Mouse (Mus musculus): ENCODE measurements around the gene Rgr.
"Not testable (repeated sequence)": the region's sequence is repeated elsewhere in the genome, so short reads cannot be mapped to it uniquely, and the experiment has no call there.

The Rgr gene

GRCm38 (mm10) chr14:37015894-37016293, 32.9 kb downstream of the Rgr start:
- Histone ChIP-seq H3K36me3 (ENCODE audit: insufficient read depth, low read length) (no peaks in the 10 kb centered on the region), H3K4me1 (replicated peaks; ENCODE audit: low read depth, low read length) (no peaks in the 10 kb centered on the region), H3K4me3 (replicated peaks; ENCODE audit: low read length) (no peak overlapping the region), H3K27me3 (ENCODE audit: insufficient read depth, low read length) (no peaks in the 10 kb centered on the region), H3K9me3 (ENCODE audit: low read length) (no peaks in the 10 kb centered on the region)
- no peak for TF ChIP-seq NANOG (IDR thresholded peaks at IDR 0.05; ENCODE audit: borderline replicate concordance, low read length)

- no peak overlapping the region for H3K4me3 ChIP-seq (replicated peaks; ENCODE audit: low read length)
- H3K36me3 ChIP-seq (ENCODE audit: insufficient read depth, low read length): no peaks in the 10 kb centered on the region
- no peaks in the 10 kb centered on the region for H3K27me3 ChIP-seq (ENCODE audit: insufficient read depth, low read length)
- no peaks in the 10 kb centered on the region for H3K9me3 ChIP-seq (ENCODE audit: low read length)
- no peaks in the 10 kb centered on the region for H3K4me1 ChIP-seq (replicated peaks; ENCODE audit: low read depth, low read length)
- TF ChIP-seq NANOG (IDR thresholded peaks at IDR 0.05; ENCODE audit: borderline replicate concordance, low read length): no peak
- no peak for TF ChIP-seq CTCF (conservative IDR thresholded peaks at IDR 0.05; ENCODE audit: low read length)
Observed at GRCm38 (mm10) chr14:37013644-37014043, 35.1 kb downstream of the Rgr start.

DNA sequence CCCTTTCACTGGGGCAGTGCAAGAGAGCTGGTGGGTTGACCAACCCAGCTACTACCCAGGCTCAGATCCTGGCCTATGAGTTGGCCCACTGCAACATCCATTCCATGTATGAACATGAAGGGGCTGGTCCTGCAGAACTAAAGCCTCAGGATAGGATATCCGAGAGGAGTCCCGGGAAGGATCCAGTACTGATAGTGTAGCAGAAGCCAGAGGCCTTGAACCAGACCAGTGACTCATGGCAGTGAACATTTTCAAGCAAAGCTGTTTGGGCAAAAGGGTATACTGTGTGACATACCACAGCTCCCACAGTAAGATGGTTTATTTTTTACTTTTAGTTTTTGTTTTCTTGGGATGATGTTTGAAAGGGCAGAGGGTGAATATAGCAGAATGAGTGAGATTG, 39.1 kb downstream of the Rgr start:
- no peak overlapping the region for H3K4me3 ChIP-seq (replicated peaks; ENCODE audit: low read length)
- no peaks in the 10 kb centered on the region for H3K4me1 ChIP-seq (replicated peaks; ENCODE audit: low read depth, low read length)
- no peaks in the 10 kb centered on the region for H3K27me3 ChIP-seq (ENCODE audit: insufficient read depth, low read length)
- H3K9me3 ChIP-seq (ENCODE audit: low read length): no peaks in the 10 kb centered on the region
- TF ChIP-seq POU5F1 (IDR thresholded peaks at IDR 0.05; ENCODE audit: borderline replicate concordance, low read length) (no peak), NANOG (IDR thresholded peaks at IDR 0.05; ENCODE audit: borderline replicate concordance, low read length) (no peak), CTCF (conservative IDR thresholded peaks at IDR 0.05; ENCODE audit: low read length) (no peak)
- H3K36me3 ChIP-seq (ENCODE audit: insufficient read depth, low read length): no peaks in the 10 kb centered on the region

DNA sequence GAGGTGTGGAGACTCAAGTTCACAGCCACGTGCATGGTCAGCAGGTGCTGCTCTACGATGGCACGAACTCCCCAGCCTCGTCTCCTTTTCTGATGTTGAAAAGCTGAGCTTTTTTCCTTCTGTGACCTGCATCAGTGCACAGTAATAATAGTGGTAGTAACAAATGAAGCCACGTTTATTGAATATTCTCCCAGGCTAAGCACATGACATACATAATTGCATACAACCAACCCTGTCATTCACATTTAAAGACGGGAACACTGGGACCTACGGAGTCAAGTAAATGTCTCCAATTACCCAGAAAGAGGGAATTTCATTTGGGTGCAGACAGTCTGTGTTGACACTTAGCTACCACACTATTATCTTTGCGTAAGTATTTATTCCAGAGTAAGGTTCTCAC, 42.3 kb downstream of the Rgr start:
- Histone ChIP-seq H3K4me3 (replicated peaks; ENCODE audit: low read length) (no peak overlapping the region), H3K4me1 (replicated peaks; ENCODE audit: low read depth, low read length) (no peaks in the 10 kb centered on the region), H3K27me3 (ENCODE audit: insufficient read depth, low read length) (no peaks in the 10 kb centered on the region), H3K9me3 (ENCODE audit: low read length) (no peaks in the 10 kb centered on the region), H3K36me3 (ENCODE audit: insufficient read depth, low read length) (no peaks in the 10 kb centered on the region)
- TF ChIP-seq CTCF (conservative IDR thresholded peaks at IDR 0.05; ENCODE audit: low read length): no peak

- Histone ChIP-seq H3K27me3 (ENCODE audit: insufficient read depth, low read length) (no peaks in the 10 kb centered on the region), H3K4me1 (replicated peaks; ENCODE audit: low read depth, low read length) (no peaks in the 10 kb centered on the region), H3K4me3 (replicated peaks; ENCODE audit: low read length) (no peak overlapping the region), H3K9me3 (ENCODE audit: low read length) (no peaks in the 10 kb centered on the region), H3K36me3 (ENCODE audit: insufficient read depth, low read length) (no peaks in the 10 kb centered on the region)
- TF ChIP-seq NANOG (IDR thresholded peaks at IDR 0.05; ENCODE audit: borderline replicate concordance, low read length): no peak
- no peak for TF ChIP-seq POU5F1 (IDR thresholded peaks at IDR 0.05; ENCODE audit: borderline replicate concordance, low read length)
- TF ChIP-seq CTCF (conservative IDR thresholded peaks at IDR 0.05; ENCODE audit: low read length): no peak
Observed at GRCm38 (mm10) chr14:37005865-37006264, 42.9 kb downstream of the Rgr start.

DNA sequence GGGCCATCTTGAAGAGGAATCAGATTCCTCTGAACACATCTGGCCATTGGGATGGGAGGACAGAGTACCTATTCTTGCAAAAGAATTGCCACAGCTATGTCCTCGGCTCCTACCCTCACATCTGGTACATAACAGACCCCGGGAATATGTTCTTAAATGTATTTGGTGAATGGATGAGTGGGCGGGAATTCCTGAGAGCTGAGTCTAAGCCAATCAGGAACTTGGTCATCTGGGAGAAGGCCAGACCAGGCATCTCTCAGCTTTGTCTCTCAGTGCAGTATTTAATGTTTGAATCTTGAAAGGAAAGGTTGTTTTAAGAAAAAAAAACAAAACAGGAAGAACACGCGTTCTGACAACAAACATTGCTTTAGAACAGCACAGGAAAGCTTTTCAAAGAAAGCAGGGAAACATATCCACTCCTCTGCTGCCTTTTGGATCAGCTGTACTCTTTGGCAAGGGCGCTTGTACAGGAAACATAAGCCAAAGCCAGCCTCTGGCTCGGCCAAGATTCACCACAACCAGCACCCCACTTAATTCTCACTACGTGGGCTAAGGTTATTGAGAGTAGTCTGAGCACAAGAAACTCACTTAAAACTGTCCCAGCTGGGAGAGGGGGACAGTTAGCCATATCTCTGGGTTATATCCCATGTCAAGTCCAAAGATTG, 45.2 kb downstream of the Rgr start:
- no peaks in the 10 kb centered on the region for H3K9me3 ChIP-seq (ENCODE audit: low read length)
- no peaks in the 10 kb centered on the region for H3K4me1 ChIP-seq (replicated peaks; ENCODE audit: low read depth, low read length)
- H3K27me3 ChIP-seq (ENCODE audit: insufficient read depth, low read length): no peaks in the 10 kb centered on the region
- H3K4me3 ChIP-seq (replicated peaks; ENCODE audit: low read length): no peak overlapping the region
- no peaks in the 10 kb centered on the region for H3K36me3 ChIP-seq (ENCODE audit: insufficient read depth, low read length)
- TF ChIP-seq CTCF (conservative IDR thresholded peaks at IDR 0.05; ENCODE audit: low read length) (no peak), NANOG (IDR thresholded peaks at IDR 0.05; ENCODE audit: borderline replicate concordance, low read length) (no peak), POU5F1 (IDR thresholded peaks at IDR 0.05; ENCODE audit: borderline replicate concordance, low read length) (no peak)

GRCm38 (mm10) chr14:37002852-37003251, 45.9 kb downstream of the Rgr start:
- Histone ChIP-seq H3K36me3 (ENCODE audit: insufficient read depth, low read length) (no peaks in the 10 kb centered on the region), H3K4me3 (replicated peaks; ENCODE audit: low read length) (no peak overlapping the region), H3K4me1 (replicated peaks; ENCODE audit: low read depth, low read length) (no peaks in the 10 kb centered on the region), H3K27me3 (ENCODE audit: insufficient read depth, low read length) (no peaks in the 10 kb centered on the region), H3K9me3 (ENCODE audit: low read length) (no peaks in the 10 kb centered on the region)
- TF ChIP-seq CTCF (conservative IDR thresholded peaks at IDR 0.05; ENCODE audit: low read length): no peak
- TF ChIP-seq NANOG (IDR thresholded peaks at IDR 0.05; ENCODE audit: borderline replicate concordance, low read length): no peak
- TF ChIP-seq POU5F1 (IDR thresholded peaks at IDR 0.05; ENCODE audit: borderline replicate concordance, low read length): no peak

DNA sequence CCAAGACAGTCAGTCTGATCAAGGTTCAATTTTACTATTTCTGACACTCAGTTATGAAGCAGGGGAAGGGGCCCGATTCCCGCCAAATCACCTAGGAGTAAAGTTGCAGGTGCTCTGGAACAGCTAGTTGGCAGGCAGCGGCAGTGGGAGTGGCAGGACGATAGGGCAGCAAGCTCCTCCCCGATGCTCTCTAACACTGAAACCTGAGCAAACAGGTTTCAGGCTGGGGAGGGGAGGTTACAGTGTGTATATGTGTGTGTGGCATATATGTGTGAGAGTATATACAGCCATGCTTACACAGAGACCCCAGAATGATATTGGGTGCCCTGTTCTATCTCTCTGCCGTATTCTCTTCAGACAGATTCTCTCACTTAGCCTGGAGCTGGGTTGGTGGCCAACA, 48.0 kb downstream of the Rgr start:
- H3K4me3 ChIP-seq (replicated peaks; ENCODE audit: low read length); H3K27me3 ChIP-seq (ENCODE audit: insufficient read depth, low read length); H3K36me3 ChIP-seq (ENCODE audit: insufficient read depth, low read length); H3K9me3 ChIP-seq (ENCODE audit: low read length); H3K4me1 ChIP-seq (replicated peaks; ENCODE audit: low read depth, low read length): not testable (repeated sequence)

GRCm38 (mm10) chr14:36989784-36990183, 59.0 kb downstream of the Rgr start:
- no peak overlapping the region for H3K4me3 ChIP-seq (replicated peaks; ENCODE audit: low read length)
- no peaks in the 10 kb centered on the region for H3K27me3 ChIP-seq (ENCODE audit: insufficient read depth, low read length)
- H3K4me1 ChIP-seq (replicated peaks; ENCODE audit: low read depth, low read length): no peaks in the 10 kb centered on the region
- H3K36me3 ChIP-seq (ENCODE audit: insufficient read depth, low read length): no peaks in the 10 kb centered on the region
- TF ChIP-seq NANOG (IDR thresholded peaks at IDR 0.05; ENCODE audit: borderline replicate concordance, low read length): no peak
- no peaks in the 10 kb centered on the region for H3K9me3 ChIP-seq (ENCODE audit: low read length)

All from E14TG2a.4 (cell line).